Mouse (Mus musculus) spleen, postnatal 10 days (tissue): ENCODE results near the gene Vangl1.
"Not testable (repeated sequence)": the region's sequence is repeated elsewhere in the genome, so short reads cannot be mapped to it uniquely, and the experiment has no call there.

ENCODE experiments used
- DNase-seq, 2 experiments: peaks; one replicate each; pipeline ENCODE4 v3.0.0; 2021 to 2022; ENCODE audit warnings: low spot score in 2 of 2

Gene Vangl1

DNA sequence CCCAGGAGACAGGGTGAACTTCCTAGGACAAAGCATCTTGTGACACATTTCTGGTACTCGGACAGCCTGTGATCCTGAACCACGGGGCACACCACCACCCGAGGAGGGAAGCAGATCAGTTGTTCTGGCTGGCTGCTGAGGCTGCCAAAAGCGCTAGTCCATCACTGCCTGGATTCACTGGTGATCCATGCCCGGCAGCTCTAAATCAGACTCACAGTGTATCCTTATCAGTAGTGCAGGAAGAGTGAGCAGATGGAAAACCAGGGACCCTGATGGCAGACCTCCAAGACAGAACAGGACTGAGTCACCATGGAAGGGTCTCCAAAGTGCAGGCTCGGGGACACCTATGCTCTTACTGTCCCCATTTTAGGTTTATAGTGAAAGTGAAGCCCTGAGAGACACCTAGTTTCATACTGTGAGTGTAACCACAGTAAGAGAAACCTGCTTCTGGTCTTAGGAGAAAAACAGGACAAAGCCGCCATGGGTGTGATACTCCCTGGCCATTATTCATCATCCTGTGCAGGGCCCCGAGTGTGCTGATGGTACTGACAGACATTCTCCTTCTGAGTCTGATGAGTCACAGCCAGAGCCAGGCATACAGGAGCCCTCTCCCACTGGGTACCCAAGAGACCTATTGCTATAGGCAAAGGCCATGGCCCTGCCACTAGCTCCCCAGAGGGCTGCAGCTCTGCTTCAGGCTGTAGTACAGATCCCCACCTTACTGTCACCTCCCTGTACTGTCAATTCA lies 30.2 kb downstream of the Vangl1 start:
- no peak for DNase-seq

DNA sequence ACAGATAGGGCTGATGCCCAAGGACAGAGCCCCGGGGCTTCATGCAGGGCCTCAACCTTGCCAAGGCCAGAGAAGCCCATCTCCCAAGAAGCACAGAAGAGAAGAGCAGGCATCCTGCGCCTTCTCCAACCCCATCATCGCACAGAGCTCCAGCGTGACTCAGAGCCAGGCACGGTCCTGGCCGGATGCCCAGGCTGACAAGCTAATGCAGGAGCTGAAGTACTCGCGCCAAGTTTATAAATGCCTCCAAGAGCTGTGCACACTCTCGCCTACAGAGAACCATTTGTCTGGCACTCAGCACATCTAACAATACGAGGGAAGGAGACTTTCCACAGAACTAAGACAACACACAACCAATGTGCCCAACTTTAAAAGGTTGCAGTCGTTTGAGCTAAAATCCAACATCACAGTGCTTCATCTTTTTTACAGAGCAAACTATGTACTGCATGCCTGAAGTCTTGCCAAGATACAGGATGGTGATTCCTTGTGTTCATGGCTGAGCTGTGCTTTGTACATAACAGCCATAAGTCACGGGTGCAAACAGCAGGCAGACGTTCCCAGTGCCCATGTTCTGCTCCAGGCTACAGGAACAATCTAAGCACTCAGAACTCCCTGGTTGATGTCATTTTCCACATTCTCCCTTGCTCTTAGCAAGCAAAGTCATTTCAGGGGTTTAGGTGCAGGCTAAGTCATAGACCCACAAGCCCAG lies 35.1 kb downstream of the Vangl1 start:
- peak in 1 of 2 experiments; percentile 71 for DNase-seq

DNA sequence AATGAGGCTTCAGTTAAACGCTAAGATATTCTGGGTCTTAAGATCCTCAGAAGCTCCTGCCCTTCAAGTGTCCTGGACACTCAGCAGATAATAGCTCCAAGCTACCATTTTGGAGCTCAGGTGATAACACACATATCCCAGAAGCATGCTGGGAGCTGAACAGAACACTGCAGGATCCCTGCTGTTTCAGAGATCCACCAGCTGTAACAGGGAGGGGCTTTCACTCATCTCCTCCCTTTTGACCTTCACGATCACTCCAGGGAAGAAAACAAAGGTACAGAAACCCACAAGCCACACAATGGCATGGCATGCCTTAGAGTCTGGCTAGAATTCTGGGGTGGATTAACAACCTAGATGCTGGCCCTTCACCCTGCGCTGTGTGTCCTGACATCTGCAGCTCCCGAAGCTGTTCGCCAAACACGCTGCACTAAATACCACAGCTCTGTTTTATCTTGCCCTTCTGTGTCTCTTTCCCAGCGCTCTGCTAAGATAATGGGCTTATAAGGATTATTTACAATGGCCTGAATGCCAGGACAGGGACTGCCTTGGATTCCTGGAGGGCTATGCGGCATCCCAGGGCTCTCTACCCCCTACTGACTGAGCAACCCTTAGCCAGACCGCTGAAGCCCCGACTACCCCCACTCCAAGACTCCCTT lies 36.8 kb downstream of the Vangl1 start:
- peak in 1 of 2 experiments; percentile 44 for DNase-seq

DNA sequence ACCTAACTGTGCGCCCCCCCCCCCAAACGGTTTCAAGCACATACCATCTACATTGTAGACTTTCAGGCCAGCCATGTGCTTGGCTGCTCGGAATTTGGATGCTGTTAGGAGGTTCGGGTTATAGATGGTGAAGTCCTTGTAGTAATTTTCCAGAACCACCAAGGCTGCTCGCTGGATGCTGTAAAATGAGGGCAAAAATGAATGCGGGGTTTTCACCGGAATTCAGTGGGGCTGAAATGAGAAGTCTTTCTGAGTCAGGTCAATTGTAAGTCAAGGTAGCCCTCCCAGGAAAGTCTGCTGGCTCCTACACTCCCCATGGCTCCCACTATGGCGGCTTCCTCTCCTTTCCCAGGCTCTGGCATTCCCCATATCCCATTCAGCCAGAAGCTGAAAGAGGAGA lies 37.7 kb downstream of the Vangl1 start:
- no peak for DNase-seq

DNA sequence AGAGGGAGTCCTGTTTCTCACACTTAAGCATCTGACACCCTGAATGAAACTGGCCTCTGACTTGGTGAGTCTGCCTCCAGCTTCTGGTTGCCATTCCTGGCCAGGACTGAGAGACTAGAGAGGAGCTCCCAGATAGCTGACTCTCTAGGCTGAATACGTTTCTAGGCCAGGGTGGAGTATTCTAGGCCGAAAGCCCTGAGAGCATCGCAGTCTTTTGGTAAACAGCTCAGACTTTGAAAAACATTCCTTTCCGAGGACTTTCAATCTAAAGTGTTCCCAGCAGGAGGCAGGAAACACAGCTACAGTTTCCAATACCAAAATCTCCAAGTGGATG lies 38.2 kb downstream of the Vangl1 start:
- peak; percentile 55 to 65 for DNase-seq

DNA sequence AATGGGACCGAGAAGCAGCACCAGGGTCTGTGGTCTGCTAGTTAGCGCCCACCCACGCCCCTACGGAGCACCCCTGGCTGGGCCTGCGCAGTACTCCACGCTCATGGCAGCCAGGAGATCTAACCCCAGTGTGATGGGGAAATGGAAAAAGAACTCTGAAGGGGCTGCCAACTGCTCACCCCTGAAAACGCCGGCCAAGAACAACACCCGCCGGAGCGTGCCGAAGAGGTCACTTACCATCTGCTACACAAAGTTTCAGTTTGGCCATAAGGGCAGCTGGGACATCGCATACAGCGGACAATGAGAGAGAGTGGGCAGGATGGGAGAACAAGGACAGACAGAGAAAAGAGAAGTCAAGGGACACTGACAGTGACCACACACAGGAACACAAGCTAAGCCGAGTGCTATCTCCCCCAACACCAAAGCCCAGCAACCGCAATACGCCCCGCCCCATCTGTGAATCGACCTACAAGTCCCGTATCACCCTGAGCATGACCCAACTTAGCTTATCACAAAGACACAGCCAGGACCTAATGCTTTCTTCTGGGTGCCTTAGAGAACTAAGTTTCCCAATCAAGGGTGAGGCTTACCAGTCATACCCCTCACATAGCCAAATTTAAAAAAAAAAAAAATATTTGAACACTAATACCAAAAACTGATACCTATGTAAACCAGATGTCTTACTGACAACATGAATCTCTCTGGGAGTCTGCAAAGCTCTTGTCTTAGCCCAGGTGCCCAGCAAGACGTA lies 38.8 kb downstream of the Vangl1 start:
- peak; percentile 77 to 93 for DNase-seq

DNA sequence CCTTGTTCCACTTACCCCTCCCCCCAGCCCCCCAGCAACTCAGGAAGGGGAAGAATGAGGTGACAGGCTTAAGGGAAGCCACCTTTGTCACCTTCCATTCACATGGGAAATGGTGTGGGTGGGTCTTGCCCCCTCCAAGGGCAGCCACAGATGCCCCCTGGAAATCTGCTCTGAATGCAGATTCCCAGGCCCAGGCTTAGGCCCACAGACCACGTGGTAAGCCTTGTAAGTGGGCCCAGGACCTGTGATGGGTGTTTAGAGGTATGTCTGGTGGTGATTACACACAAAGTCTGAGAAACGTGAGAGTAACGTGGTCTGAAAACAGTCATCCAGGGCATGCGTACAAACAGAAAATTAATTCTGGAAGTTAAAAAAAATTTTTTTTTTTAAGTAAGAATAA lies 39.6 kb downstream of the Vangl1 start:
- peak; percentile 45 to 50 for DNase-seq

DNA sequence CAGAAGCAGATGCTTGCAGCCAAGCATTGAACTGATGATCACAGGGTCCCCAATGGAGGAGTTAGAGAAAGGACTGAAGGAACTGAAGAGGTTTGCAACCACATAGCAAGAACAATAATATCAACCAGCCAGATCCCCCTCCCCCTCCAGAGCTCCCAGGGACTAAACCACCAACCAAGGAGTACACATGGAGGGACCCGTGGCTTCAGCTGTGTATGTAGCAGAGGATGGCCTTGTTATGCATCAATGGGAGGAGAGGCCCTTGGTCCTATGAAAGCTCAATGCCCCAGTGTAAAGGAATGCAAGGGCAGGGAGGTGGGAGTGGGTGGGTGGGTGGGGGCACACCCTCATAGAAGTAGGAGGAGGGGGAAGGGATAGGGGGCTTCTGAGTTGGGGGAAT lies 40.6 kb downstream of the Vangl1 start:
- DNase-seq = not testable (repeated sequence)

DNA sequence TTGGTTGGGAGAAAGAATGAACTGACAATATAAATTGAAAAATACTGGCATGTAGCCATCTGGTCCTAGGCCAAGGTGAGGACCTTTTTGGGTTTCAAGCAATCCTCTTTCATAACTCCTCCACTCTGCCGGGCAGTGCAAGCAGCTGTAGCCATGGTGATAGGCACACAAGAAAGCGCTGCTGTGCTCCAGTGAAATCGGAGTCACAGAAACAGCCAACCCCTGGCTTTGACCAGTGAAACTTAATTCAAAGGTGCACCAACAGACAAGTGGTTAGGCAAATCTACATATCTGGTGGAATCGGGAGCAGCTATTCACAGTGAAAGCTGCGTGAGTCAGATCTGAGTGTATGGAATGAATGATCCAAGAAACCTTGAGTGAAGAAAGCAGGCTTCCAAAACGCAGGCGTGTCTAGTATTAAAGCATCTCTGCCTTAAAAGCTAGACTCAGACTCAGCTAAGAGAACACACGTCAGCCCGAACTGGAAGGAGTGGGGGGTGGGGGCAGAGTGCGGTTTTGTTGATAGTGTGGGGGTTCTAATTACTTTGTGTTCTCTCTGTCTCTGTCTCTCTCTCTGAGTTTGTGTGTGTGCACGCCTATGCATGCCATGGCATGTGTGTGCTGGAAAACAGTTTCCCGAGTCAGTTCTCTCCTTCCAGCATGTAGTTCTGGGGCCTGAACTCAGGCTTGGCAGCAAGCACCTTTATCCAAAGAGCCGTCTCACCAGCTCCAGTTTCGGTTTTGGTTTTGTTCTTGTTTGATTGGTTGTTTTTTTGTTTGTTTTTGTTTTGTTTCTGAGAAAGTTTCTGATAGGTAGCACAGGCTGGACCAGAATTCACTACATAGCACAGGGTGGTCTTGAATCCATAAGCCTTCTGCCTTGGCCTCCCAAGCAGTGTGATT lies 44.8 kb downstream of the Vangl1 start:
- DNase-seq = no peak

DNA sequence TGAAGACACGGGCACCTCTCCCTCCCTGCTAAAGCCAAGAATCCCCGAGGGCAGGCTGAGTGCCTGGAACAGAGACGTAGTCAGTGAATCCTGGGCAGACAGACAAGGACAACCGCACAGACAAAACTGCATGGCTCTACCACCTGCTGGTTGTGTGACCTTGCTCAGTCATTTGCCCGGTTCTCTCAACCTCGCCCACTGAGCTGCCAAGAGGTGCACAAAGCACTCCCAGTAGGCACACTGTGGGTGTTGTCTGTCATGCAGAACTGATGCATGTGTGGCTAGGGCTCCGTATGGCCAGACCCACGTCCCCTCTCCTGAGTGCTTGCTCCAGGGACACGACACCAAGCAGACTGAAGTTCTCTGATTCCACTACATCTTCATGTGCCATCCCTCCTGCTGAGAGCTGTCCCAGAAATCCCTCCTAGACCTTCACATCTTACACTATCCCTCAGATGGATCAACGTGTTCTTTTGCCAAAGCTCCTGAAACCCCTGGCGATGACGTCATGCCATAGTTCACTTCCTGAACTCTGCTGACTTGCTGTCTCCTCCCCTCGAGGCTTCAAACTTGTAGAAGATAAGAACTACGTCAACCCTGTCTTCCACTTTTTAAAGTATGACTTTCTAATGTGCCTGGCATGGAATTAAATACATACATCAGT lies 45.6 kb downstream of the Vangl1 start:
- no peak for DNase-seq

DNA sequence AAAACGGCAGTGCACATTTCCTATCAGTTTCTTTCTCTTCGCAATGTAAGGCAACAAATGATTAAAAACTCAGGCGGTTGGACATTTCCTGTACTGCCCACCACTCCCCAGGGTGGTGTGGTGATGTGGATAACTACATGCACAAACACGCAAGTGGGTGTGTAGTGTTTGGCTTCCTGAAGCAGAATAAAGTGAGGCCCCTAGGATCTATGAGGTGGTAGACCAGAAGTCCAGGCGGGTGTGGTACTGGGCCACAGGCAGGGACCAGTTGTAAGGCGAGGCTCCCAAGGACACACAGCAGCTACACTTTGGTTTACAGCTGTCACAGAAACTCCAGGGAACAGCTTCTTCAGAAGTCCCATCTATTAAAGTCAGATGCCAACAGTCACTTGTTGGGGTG lies 46.8 kb downstream of the Vangl1 start:
- no peak for DNase-seq

DNA sequence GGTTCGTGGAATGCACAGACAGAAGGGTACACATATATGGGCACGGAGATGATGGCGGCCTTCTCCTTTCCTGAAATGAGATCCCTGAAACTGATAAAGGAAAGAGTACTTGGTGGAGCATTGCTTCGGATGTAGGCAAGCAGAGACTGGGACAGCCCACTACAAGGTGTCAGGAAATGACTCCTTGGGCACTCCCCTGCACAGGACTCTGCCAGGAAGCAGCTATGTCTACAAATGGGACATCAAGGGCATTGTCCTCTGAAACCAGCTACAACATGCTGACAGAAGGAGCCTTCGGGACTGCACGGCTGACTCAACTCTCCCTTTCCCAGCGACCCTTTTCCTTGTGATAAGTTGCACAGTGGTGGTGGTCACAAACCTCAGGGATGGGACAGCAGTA lies 47.8 kb downstream of the Vangl1 start:
- no peak for DNase-seq

DNA sequence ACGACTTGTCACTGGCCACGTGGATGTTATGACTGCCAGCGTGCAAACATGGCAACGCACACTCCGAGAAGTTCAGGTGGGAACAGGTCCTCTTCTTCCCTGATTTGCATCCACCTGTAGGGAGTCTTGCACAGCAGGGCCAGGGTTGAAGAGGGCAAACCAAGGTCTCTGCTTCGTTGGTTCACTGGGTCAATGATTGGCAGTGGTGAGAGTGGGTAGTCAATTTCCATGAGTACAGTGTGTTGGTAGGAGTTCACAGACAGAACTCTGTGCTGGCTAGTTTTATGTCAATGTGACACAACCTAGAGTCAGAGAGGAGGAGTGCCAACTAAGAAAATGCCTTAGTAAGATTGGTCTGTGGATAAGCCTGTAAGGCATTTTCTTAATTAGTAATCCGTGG lies 50.4 kb downstream of the Vangl1 start:
- DNase-seq = no peak

DNA sequence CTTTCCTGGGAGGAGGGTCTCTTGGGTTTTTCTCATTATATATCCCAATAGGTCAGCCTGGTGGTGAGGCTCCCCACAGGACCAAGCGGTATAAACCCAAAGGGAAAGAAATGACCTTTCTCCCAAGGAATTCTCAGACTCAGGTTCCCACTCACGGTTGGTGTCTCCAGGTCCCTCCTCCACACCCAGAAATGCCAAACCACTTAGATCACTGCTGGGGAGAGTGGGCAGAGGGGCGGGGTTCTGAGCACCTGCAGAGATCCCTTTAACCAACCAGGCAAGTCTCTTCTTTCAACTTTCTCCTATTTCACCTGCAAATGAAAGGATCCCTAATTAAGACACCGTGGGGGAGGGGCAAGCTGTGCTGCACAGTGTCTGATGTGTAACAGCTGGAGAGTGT lies 51.6 kb downstream of the Vangl1 start:
- no peak for DNase-seq

DNA sequence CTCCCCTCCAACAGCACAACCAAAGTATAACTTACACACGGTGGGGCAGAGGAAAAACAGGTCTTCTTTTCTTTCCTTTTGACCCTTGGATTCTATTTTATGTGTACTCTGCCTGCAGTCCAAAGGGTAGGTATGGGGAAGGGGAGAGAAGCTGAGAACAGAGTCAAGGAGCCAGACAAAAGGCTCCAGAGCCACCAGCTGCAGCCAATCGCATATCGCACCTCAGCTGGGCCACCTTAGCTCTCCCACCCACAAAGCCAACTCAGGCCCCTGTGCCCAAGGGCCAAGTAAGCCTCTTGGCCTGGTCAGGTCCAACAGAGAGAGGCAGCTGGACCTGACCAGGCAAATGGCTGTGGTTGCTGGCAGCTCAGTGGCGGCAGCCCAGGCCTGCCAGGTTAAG lies 52.0 kb downstream of the Vangl1 start:
- no peak for DNase-seq

DNA sequence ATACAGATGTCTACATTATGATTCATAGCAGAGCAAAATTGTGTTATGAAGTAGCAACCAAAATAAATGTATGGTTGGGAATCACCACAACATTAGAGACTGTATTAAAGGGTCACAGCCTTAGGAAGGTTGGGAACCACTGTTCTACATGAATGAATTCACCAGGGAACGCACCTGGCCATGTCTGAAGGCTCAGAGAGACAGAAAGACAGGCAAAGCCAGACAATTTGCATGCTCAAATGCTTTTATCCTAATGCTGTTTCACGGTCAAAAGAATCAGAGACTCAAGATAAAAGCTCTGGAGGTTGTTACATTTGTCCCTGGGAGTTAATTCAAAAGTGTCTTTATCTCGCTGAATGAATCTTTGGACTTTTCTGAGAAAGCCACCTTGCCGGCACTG lies 52.6 kb downstream of the Vangl1 start:
- DNase-seq = no peak

DNA sequence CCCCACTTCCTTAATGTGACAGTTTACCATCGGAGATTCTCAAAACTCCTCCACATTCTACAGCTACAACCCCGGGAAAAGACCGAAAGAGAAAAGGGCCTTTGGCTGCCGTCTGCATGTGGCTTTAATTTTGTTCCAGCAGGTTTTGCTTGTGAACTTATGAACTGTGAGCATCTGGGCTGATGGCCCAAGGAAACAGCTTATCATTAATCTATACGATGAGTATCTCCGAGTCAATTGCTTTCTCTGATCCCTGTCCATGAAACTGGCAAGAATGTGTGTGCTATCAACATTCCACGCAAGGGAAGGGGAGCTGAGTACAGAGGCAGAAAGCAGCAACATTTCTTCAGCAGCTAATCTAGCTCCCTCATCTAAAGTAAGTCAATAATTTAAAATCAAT lies 54.6 kb downstream of the Vangl1 start:
- DNase-seq = no peak

DNA sequence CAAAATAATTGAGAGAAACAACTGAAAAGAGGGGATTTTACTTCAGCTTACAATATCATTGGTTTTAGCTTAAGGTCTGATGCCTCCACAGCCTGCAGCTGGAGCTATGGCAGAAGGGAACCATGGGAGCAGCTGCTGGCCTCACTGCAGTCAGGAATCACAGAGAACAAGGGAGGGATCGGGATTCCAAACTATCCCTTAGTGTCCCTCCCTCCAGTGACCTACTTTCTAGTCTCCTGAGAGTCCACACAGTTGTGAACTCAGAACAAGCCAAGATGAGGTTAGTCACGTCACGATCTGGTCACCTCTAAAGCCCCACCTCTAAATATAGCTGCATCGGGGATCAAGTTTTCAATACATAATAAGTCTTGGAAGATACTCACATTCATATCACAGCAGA lies 57.3 kb downstream of the Vangl1 start:
- DNase-seq = no peak

DNA sequence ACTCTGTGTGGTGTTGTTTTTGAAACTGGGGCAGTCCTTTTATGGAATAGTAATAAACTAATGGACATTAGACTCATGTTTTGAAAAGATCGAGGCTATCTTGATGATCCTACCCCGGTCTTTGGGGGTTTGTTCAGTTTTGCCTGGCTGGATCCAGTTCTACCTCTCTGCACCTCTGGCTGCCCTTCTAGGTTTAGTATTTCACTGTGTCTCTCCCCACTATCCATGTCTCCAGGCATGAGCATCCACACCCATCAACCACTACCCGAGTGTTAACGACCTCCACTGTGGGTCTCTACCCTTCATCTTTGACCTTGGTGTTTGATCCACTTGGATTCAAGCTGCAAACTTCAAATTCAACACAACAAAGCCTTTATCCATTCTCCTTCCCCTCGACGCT lies 58.1 kb downstream of the Vangl1 start:
- DNase-seq = no peak

DNA sequence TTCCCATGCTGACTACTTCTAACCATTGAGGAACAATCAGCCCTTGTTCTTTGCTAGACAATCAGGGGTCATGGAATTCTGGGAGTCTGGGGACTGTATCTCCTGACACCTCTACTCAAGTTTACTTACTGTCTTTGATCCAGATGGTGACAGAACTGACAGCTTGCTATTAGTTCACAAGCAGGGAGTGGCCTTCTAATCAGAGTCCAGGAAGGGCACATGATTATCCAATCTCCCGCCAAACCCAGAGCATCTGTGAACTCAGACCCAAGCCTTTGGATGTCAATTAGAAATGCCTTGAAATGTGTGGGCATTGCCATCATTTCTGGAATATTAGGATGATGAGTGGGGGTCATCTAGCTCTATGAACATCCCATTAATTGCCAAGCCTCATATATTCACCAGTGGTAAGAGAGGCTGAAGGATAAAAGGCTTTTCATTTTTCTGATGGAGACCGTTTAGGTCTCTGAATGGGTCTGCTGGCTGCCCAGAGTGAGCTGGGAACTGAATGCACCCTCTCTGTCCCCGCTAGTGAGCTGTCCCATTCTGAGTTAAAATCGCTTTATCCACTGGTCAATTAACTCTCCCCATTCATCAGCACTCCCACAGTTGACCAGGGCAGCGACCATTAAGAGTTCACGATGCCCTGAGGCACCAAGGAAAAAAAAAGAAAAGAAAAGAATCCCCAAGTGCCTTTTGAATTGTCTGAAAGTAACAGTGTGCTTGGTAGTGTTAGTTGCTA lies 58.7 kb downstream of the Vangl1 start:
- no peak for DNase-seq
